In genomic region chr15:83989241-83989640, GRCm38 (mm10) we compare ENCODE assay signal across 23 mouse cellular contexts.
DNase-seq lines count a peak whose midpoint lies in the region; ATAC-seq and TF ChIP-seq lines count a peak whose summit lies in the region.
"Had no signal": no experiment of that assay in that cellular context is flagged by ENCODE, and none has a peak within 500 bp of the region (broad histone marks: within the 10 kb centered on the region; RNA-seq: fewer than 3 reads in every experiment).

No protein-coding gene starts in this region.

- TF ChIP-seq CTCF in forebrain, postnatal 0 days (IDR thresholded peaks at IDR 0.05; ENCODE audit: low read depth) = no peak

- no peaks in the 10 kb centered on the region for H3K36me3 ChIP-seq in forebrain, embryonic 15.5 days
- no peaks in the 10 kb centered on the region for H3K36me3 ChIP-seq in forebrain, embryonic 14.5 days (ENCODE audit: control insufficient read depth, insufficient read depth, low read length)
- H3K36me3 ChIP-seq in forebrain, postnatal 0 days (ENCODE audit: insufficient read depth) = no peaks in the 10 kb centered on the region
- no peaks in the 10 kb centered on the region for H3K36me3 ChIP-seq in forebrain, embryonic 13.5 days (ENCODE audit: poor library complexity, severe bottlenecking)
- H3K36me3 ChIP-seq: embryonic facial prominence, embryonic 13.5 days; embryonic facial prominence, embryonic 15.5 days; G1E had no signal

- no peak overlapping the region for H3K4me3 ChIP-seq in forebrain, embryonic 15.5 days
- no peak overlapping the region for H3K4me3 ChIP-seq in forebrain, embryonic 14.5 days (ENCODE audit: low read depth, low read length)
- no peak overlapping the region for H3K4me3 ChIP-seq in forebrain, postnatal 0 days (ENCODE audit: low read depth, low read length)
- H3K4me3 ChIP-seq in forebrain, embryonic 13.5 days = no peak overlapping the region
- H3K4me3 ChIP-seq: embryonic facial prominence, embryonic 13.5 days; embryonic facial prominence, embryonic 15.5 days; erythroblast, embryonic 14.5 days had no signal

- no peaks in the 10 kb centered on the region for H3K9me3 ChIP-seq in forebrain, embryonic 15.5 days
- no peaks in the 10 kb centered on the region for H3K9me3 ChIP-seq in forebrain, embryonic 14.5 days (replicated peaks; ENCODE audit: control insufficient read depth, low read length)
- H3K9me3 ChIP-seq in forebrain, postnatal 0 days (ENCODE audit: low read length) = no peaks in the 10 kb centered on the region
- H3K9me3 ChIP-seq in forebrain, embryonic 13.5 days (replicated peaks) = no peaks in the 10 kb centered on the region
- H3K9me3 ChIP-seq: embryonic facial prominence, embryonic 15.5 days had no signal

- no peaks in the 10 kb centered on the region for H3K27me3 ChIP-seq in forebrain, embryonic 15.5 days
- no peaks in the 10 kb centered on the region for H3K27me3 ChIP-seq in forebrain, embryonic 14.5 days (replicated peaks; ENCODE audit: control insufficient read depth, insufficient read depth, low read length)
- no peaks in the 10 kb centered on the region for H3K27me3 ChIP-seq in forebrain, postnatal 0 days (ENCODE audit: insufficient read depth, low read length)
- H3K27me3 ChIP-seq in forebrain, embryonic 13.5 days = no peaks in the 10 kb centered on the region

- DNase-seq in forebrain, embryonic 14.5 days (ENCODE audit: low spot score) = no peak
- DNase-seq in forebrain, postnatal 0 days = peak; percentile 77
- peak; percentile 68 for DNase-seq in brain, adult 2 months (ENCODE audit: low read depth, low spot score)
- DNase-seq in thymus, postnatal 4 days = no peak
- DNase-seq: adrenal gland, adult 8-10 months; adrenal gland, postnatal 14 days; adrenal gland, postnatal 36 days; B cell, adult 2 months; cerebellum, adult 11 months; cerebellum, adult 18-20 months; cerebellum, adult 8-10 months; cerebellum, adult 9-11 months; cerebellum, postnatal 36 days; embryo, embryonic 11 days had no signal

- WGBS in forebrain, embryonic 15.5 days = 60% methylated on average over 5 of the region's 5 CpGs
- 81% methylated on average over 5 of the region's 5 CpGs for WGBS in forebrain, embryonic 14.5 days
- WGBS in forebrain, postnatal 0 days = 49% methylated on average over 5 of the region's 5 CpGs
- WGBS in forebrain, embryonic 13.5 days = 87% methylated on average over 5 of the region's 5 CpGs

- no peak for ATAC-seq in forebrain, embryonic 15.5 days (replicated peaks)
- ATAC-seq in forebrain, embryonic 14.5 days = no peak
- ATAC-seq in forebrain, postnatal 0 days = peak; percentile 45; the same call in 1 of the 2 replicates
- no peak for ATAC-seq in forebrain, embryonic 13.5 days
- ATAC-seq: activated CD4-positive, CD25-positive, alpha-beta regulatory T cell, adult 4 months; CD4-positive, CD25-positive, alpha-beta regulatory T cell, adult 4 months; Patski had no signal

- H3K27ac ChIP-seq in forebrain, embryonic 15.5 days (replicated peaks) = peak overlapping the region; percentile 57; the same call in 1 of the 2 replicates
- no peak overlapping the region for H3K27ac ChIP-seq in forebrain, embryonic 14.5 days (ENCODE audit: low read depth, low read length)
- peak overlapping the region; percentile 83 for H3K27ac ChIP-seq in forebrain, postnatal 0 days (ENCODE audit: low read depth, low read length)
- H3K27ac ChIP-seq in forebrain, embryonic 13.5 days = no peak overlapping the region
- H3K27ac ChIP-seq: embryonic facial prominence, embryonic 13.5 days; embryonic facial prominence, embryonic 15.5 days had no signal

- peaks cover 46% of the 10 kb centered on the region for H3K4me1 ChIP-seq in forebrain, embryonic 15.5 days
- 0 out of 2 replicates have a peak, but pooled peaks cover 2% of the 10 kb centered on the region for H3K4me1 ChIP-seq in forebrain, embryonic 14.5 days (ENCODE audit: control insufficient read depth, insufficient read depth, low read length)
- H3K4me1 ChIP-seq in forebrain, postnatal 0 days (ENCODE audit: insufficient read depth) = peaks cover 8% of the 10 kb centered on the region
- H3K4me1 ChIP-seq in forebrain, embryonic 13.5 days = peaks cover 30% of the 10 kb centered on the region

- no peak overlapping the region for H3K4me2 ChIP-seq in forebrain, embryonic 15.5 days (replicated peaks)
- H3K4me2 ChIP-seq in forebrain, embryonic 14.5 days (ENCODE audit: low read length) = no peak overlapping the region
- H3K4me2 ChIP-seq in forebrain, postnatal 0 days (ENCODE audit: low read depth) = no peak overlapping the region
- no peak overlapping the region for H3K4me2 ChIP-seq in forebrain, embryonic 13.5 days
- H3K4me2 ChIP-seq: embryonic facial prominence, embryonic 13.5 days; embryonic facial prominence, embryonic 15.5 days had no signal

- H3K9ac ChIP-seq in forebrain, embryonic 15.5 days (replicated peaks) = no peak overlapping the region
- H3K9ac ChIP-seq in forebrain, embryonic 14.5 days (ENCODE audit: low read length) = no peak overlapping the region
- no peak overlapping the region for H3K9ac ChIP-seq in forebrain, postnatal 0 days
- no peak overlapping the region for H3K9ac ChIP-seq in forebrain, embryonic 13.5 days
- H3K9ac ChIP-seq: embryonic facial prominence, embryonic 13.5 days; embryonic facial prominence, embryonic 15.5 days had no signal

Comparison
In these comparisons a context has a peak if more than half of its experiments do, and no peak if none do; other contexts are left out.
1. H3K27ac ChIP-seq: peak in forebrain, embryonic 15.5 days (single experiment) and forebrain, postnatal 0 days (single experiment); none in forebrain, embryonic 14.5 days (single experiment) and forebrain, embryonic 13.5 days (single experiment).
2. DNase-seq: peak in forebrain, postnatal 0 days (single experiment) and brain, adult 2 months (single experiment); none in forebrain, embryonic 14.5 days (single experiment) and thymus, postnatal 4 days (single experiment).